Mouse (Mus musculus): ENCODE data around the gene Pcbp4. TPM values are rescaled to one million over a fixed set of nuclear protein-coding genes. Genes with fewer than 3 reads are reported as not detected.

Pcbp4 gene
- polyA plus RNA-seq (2012; rRNA removed), result 20.4 and 21.1 TPM in 2 replicates

DNA sequence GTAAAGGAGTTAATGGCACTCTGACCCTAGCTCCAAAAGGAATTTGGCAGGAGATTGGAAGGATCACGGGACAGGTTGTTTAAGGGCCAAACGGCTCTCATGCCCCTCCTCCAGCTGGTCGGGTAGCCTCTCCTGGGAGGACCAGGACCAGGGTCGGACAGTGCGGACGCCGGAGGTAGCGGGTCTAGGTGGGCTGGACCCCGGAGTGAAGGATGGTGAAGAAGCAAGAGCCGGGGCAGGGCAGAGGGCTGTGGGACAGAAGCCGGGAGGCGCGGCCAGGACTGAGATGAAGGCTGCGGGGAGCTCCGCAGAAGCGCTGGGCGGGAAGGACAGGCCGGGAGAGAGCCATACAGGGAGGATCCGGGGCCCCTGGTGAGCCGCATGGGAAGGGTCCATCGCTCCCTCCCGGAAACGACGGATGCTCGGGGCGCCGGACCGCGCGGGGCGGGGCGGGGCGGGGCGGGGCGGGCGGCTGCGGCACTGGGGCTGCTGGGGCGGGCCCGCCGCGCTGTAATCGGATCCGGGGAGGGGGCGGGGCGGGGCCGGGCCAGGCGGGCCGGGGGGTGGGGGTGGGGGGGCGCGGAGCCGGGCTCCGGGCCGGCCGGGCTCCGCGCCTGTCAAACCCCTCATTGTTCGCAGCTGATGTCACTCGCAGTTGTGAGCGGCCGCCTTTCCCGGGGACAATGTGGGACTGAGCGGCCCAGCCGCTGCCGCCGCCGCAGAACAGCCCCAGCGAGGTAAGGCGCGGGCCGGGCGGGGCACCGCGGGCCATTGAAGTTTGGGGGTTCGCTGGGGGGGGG, at the start of gene Pcbp4:
TSS of gene Pcbp4 (plus strand) at position 21 of the 800 bp plus-strand sequence.
- 1% methylated on average over 62 of the region's 74 CpGs for WGBS
- H3K27me3 ChIP-seq (ENCODE audit: control insufficient read depth, insufficient read depth, low read length), result no peaks in the 10 kb centered on the region
- peak within 1 kb of the TSS; percentile 24; the same call in 1 of the 2 replicates for H3K27ac ChIP-seq (ENCODE audit: insufficient read depth, low read depth, low read length)
- no peaks in the 10 kb centered on the region for H3K36me3 ChIP-seq (ENCODE audit: control insufficient read depth, insufficient read depth, low read length)
- peak within 1 kb of the TSS; percentile 73 for H3K4me3 ChIP-seq (ENCODE audit: low read depth, low read length)
- TF ChIP-seq CTCF (IDR thresholded peaks at IDR 0.05; ENCODE audit: extremely low read depth, insufficient read length, insufficient replicate concordance, low read depth, low read length), result no peak
- TF ChIP-seq POLR2A (IDR thresholded peaks at IDR 0.05; ENCODE audit: low read depth, low read length), result no peak
- peaks cover 12% of the 10 kb centered on the region for H3K4me1 ChIP-seq (ENCODE audit: control insufficient read depth, insufficient read depth, insufficient read length, low read length)

DNA sequence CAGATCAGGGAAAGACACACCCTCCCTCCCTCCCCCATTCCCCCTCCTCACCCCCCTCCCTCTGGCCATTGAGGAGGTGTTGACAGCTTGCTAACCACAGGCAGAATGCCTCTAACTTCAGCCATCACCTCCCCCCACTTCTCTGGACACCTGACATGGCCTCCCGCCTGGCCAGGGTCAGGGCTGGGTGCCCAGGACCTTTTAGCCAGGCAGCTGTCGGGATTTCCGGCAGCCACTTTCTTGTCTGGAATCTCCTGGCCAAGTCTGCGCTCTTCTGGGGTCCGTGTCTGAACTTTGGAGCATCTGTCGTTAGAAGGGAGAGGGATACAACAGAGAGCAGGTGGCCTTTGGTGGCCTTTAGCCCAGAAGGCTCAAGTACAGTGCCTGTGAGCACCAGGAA, 47.8 kb upstream of the Pcbp4 start:
- 32% methylated on average over 6 of the region's 6 CpGs for WGBS

DNA sequence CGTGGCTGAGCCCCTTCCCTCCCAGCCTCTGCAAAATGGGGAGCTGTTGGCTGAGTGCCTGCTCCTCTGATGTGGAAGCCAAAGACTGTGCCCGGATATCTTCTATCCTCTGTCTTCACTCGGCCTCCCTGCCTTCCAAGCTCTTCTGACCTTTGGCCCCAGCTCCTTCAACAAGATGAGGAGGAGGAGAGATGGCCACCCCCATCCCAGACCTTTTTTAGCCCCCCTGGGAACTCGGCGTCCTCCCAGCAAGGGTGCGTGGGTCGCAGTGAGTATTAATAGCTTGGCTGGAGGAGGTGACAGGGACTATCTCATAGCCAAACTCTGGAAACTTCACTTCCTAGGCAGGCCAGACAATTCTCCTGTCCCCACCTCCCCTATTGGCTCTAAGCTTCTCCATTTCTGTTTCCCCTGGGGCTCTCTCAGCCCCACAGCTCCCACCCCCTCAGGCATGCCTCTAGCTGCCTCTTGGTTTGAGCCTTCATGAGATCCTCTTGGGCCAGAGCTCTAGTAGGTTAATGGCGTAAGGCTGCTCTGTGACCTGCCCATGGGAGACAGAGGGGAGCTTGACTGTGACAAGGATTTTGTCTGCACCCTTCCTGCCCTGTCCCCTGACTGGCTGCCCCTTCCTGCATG, 46.5 kb upstream of the Pcbp4 start:
- no peak overlapping the region for H3K4me3 ChIP-seq (ENCODE audit: low read depth, low read length)
- TF ChIP-seq POLR2A (IDR thresholded peaks at IDR 0.05; ENCODE audit: low read depth, low read length), result no peak
- no peak for TF ChIP-seq CTCF (IDR thresholded peaks at IDR 0.05; ENCODE audit: extremely low read depth, insufficient read length, insufficient replicate concordance, low read depth, low read length)
- H3K27me3 ChIP-seq (ENCODE audit: control insufficient read depth, insufficient read depth, low read length), result no peaks in the 10 kb centered on the region
- H3K4me1 ChIP-seq (ENCODE audit: control insufficient read depth, insufficient read depth, insufficient read length, low read length), result peaks cover 2% of the 10 kb centered on the region; the same call in 1 of the 2 replicates
- no peaks in the 10 kb centered on the region for H3K36me3 ChIP-seq (ENCODE audit: control insufficient read depth, insufficient read depth, low read length)
- 47% methylated on average over 8 of the region's 8 CpGs for WGBS
- H3K27ac ChIP-seq (ENCODE audit: insufficient read depth, low read depth, low read length), result no peak overlapping the region

More for the DNA sequence above, 47.8 kb upstream of the Pcbp4 start:
- H3K27me3 ChIP-seq (ENCODE audit: control insufficient read depth, insufficient read depth, low read length), result no peaks in the 10 kb centered on the region
- TF ChIP-seq CTCF (IDR thresholded peaks at IDR 0.05; ENCODE audit: extremely low read depth, insufficient read length, insufficient replicate concordance, low read depth, low read length), result no peak
- no peak for TF ChIP-seq POLR2A (IDR thresholded peaks at IDR 0.05; ENCODE audit: low read depth, low read length)
- H3K4me3 ChIP-seq (ENCODE audit: low read depth, low read length), result no peak overlapping the region
- H3K4me1 ChIP-seq (ENCODE audit: control insufficient read depth, insufficient read depth, insufficient read length, low read length), result peaks cover 2% of the 10 kb centered on the region; the same call in 1 of the 2 replicates
- no peak overlapping the region for H3K27ac ChIP-seq (ENCODE audit: insufficient read depth, low read depth, low read length)
- H3K36me3 ChIP-seq (ENCODE audit: control insufficient read depth, insufficient read depth, low read length), result no peaks in the 10 kb centered on the region

DNA sequence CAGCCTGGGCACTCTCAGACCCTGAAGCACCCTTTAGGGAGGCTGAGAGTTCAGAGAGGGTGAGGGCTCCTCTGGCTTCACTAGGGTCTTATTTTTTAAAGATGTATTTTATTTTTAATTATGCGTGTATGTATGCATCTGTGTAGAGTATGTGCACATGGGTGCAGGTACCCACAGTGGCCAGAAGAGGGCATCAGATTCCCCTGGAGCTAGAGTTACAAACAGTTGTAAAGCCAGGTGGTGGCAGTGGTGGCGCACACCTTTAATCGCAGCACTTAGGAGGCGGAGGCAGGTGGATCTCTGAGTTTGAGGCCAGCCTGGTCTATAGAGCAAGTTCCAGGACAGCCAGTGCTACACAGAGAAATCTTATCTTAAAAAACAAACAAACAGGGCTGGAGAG, 44.0 kb upstream of the Pcbp4 start:
- H3K4me3 ChIP-seq (ENCODE audit: low read depth, low read length), result no peak overlapping the region
- TF ChIP-seq POLR2A (IDR thresholded peaks at IDR 0.05; ENCODE audit: low read depth, low read length) (no peak), CTCF (IDR thresholded peaks at IDR 0.05; ENCODE audit: extremely low read depth, insufficient read length, insufficient replicate concordance, low read depth, low read length) (no peak)
- no peaks in the 10 kb centered on the region for H3K27me3 ChIP-seq (ENCODE audit: control insufficient read depth, insufficient read depth, low read length)
- no peak overlapping the region for H3K27ac ChIP-seq (ENCODE audit: insufficient read depth, low read depth, low read length)
- WGBS, result 97% methylated on average over 4 of the region's 4 CpGs
- H3K4me1 ChIP-seq (ENCODE audit: control insufficient read depth, insufficient read depth, insufficient read length, low read length), result peaks cover 2% of the 10 kb centered on the region; the same call in 1 of the 2 replicates
- H3K36me3 ChIP-seq (ENCODE audit: control insufficient read depth, insufficient read depth, low read length), result no peaks in the 10 kb centered on the region

DNA sequence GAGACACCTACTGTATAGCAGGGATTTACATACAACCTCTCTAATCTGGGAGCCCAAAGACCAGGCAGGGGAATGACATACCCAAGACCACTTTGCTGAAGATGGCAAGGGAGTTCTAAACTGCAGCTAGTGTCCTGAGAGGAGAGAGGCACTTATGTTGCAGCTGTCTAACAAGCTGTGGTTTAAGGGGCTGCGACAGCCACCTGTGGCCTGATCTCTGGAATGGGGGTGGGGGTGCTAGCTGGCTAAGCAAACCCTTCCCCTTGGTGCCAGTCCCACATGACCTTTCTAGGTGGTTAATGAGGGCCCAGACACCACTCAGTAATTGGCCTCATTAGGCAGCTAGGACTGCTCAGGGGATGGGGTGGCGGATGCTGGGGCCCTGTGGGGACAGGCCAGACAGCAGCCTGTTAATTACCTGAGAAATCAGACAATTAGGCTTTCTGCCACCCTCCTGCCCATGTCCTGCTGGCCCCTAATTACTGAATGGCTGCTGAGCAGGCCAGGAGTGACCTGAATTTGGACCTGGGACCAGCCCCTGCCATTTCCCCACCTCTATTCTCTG, 42.9 kb upstream of the Pcbp4 start:
- WGBS, result 84% methylated on average over 2 of the region's 2 CpGs
- Histone ChIP-seq H3K27me3 (ENCODE audit: control insufficient read depth, insufficient read depth, low read length) (no peaks in the 10 kb centered on the region), H3K4me1 (ENCODE audit: control insufficient read depth, insufficient read depth, insufficient read length, low read length) (peaks cover 2% of the 10 kb centered on the region; the same call in 1 of the 2 replicates), H3K4me3 (ENCODE audit: low read depth, low read length) (no peak overlapping the region), H3K27ac (ENCODE audit: insufficient read depth, low read depth, low read length) (no peak overlapping the region), H3K36me3 (ENCODE audit: control insufficient read depth, insufficient read depth, low read length) (no peaks in the 10 kb centered on the region)
- TF ChIP-seq CTCF (IDR thresholded peaks at IDR 0.05; ENCODE audit: extremely low read depth, insufficient read length, insufficient replicate concordance, low read depth, low read length) (no peak), POLR2A (IDR thresholded peaks at IDR 0.05; ENCODE audit: low read depth, low read length) (no peak)

DNA sequence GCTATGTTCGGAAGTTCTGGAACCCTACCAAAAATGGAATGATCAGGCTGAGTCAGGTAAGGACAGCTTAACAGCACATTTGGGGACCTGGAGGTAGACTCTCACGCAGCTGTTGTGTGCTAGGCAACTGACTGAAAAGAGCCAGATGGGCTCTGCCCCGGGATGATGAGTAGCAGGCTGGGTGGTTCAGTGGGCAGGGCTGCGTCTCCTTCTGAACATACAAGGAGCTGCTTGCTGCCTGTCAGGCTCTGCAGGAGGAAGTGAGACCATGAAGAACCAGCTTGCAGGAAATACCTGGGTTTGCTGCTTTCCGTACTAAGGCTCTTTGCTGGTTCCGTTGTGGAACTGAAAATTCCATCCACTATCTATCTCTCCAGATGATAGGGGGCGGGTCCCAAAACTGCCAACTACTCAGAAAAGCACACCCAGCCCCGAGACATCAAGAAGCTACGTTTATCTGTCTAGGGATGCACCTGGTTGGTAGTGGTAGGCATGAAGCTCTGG, 41.9 kb upstream of the Pcbp4 start:
- Histone ChIP-seq H3K27ac (ENCODE audit: insufficient read depth, low read depth, low read length) (no peak overlapping the region), H3K4me3 (ENCODE audit: low read depth, low read length) (no peak overlapping the region), H3K27me3 (ENCODE audit: control insufficient read depth, insufficient read depth, low read length) (no peaks in the 10 kb centered on the region), H3K4me1 (ENCODE audit: control insufficient read depth, insufficient read depth, insufficient read length, low read length) (peaks cover 2% of the 10 kb centered on the region; the same call in 1 of the 2 replicates), H3K36me3 (ENCODE audit: control insufficient read depth, insufficient read depth, low read length) (no peaks in the 10 kb centered on the region)
- TF ChIP-seq CTCF (IDR thresholded peaks at IDR 0.05; ENCODE audit: extremely low read depth, insufficient read length, insufficient replicate concordance, low read depth, low read length) (no peak), POLR2A (IDR thresholded peaks at IDR 0.05; ENCODE audit: low read depth, low read length) (no peak)
- WGBS, result 51% methylated on average over 9 of the region's 9 CpGs
